Mouse (Mus musculus): Measurements from ENCODE around the gene Pam. TPM values are rescaled to one million over a fixed set of nuclear protein-coding genes. Genes with fewer than 3 reads are reported as not detected.

The Pam gene
- polyA plus RNA-seq (2016; fragmentation: Nextera tagmentation; extraction: Ambion mirVana), result 27.2 and 28.7 TPM in 2 replicates

DNA sequence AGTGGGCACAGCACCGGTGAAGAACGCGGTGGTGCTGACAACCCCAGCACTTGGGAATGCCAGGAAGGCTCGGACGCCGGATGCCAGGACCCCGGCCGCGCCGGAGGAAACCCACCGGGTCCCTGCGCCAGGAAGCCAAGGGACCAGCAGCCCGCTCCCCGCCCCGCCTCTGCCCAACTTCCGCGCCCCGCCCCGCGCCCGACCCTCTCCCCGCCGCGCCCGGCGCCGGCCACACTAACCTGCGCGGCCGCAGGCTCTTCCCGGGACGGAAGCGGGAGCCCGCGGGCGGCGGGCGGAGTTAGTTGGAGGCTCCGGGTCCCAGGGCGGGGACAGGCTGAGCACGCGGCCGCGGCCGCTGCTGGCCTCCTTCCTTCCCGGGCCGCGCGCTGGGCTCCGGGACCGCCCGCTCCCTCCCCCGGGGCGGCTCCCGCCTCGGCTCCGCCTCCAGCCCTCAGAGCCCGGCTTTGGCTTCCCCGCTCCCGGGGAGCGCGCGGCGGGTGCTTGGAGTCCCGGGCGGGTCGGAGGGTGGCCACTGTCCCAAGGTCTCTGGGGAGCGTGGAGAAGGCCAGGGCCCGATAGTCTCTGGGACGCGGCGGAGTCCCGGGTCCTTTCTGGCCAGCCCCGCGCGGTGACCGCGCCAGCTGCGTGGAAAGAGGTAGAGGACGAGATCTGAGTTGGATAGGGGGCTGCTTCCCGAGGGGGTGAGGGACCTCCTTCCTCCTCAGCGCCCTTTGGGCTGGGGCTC, at the start of gene Pam:
TSS of gene Pam (minus strand) at position 401 of the 745 bp plus-strand sequence.
- WGBS, result under 1% methylated on average over 78 of the region's 82 CpGs

DNA sequence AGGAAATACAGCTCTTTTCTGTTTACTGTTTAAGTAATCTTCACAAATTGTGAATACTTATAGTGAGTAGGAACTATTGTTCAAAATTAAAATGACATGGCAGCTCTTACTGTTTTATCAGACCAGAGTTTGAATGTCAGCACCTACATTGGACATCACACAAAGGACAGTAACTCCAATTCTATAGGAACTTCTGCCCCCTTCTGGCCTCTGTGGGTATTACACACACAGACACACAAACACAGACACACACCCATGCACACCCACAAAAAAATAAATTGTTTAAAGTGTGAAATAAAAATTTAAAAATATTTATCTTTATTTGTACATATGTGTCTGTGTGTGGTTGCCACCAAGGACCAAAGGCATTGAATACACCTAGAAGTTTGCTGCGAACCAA, 49.4 kb upstream of the Pam start:
- ATAC-seq (ENCODE audit: low FRiP score, low read depth), result no peak
- Histone ChIP-seq H3K9ac (replicated peaks) (no peak overlapping the region), H3K36me3 (no peaks in the 10 kb centered on the region), H3K27ac (replicated peaks) (no peak overlapping the region), H3K4me3 (no peak overlapping the region), H3K27me3 (no peaks in the 10 kb centered on the region), H3K9me3 (no peaks in the 10 kb centered on the region), H3K4me2 (replicated peaks) (no peak overlapping the region), H3K4me1 (no peaks in the 10 kb centered on the region)
- 100% methylated on average over 1 of the region's 1 CpGs for WGBS

More for the DNA sequence above, at the start of gene Pam:
- Histone ChIP-seq H3K9ac (replicated peaks) (peak within 1 kb of the TSS; percentile 74), H3K27me3 (no peaks in the 10 kb centered on the region), H3K4me3 (peak within 1 kb of the TSS; percentile 74), H3K4me2 (replicated peaks) (peak within 1 kb of the TSS; percentile 68), H3K9me3 (no peaks in the 10 kb centered on the region), H3K4me1 (peaks cover 13% of the 10 kb centered on the region), H3K36me3 (no peaks in the 10 kb centered on the region), H3K27ac (replicated peaks) (peak within 1 kb of the TSS; percentile 84)
- peak; percentile 91 for ATAC-seq (ENCODE audit: low FRiP score, low read depth)

DNA sequence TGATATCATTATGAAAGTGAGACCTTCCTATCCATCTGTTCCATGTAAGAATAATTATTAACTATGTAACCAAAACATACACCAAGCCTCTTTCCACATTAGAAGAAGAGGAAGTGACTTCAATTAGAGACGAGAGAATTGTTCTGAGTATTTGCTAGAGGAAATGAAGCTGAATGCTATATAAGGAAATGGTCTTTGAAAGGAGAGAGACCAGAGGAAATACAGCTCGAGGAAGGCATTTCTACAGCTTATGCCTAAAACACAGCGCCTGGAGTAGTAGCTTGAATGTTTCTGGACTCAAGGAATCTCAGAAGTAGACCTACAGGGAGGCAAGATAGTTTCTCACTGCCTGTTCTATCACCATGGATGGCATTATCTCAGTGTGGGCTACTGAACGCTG, 35.8 kb upstream of the Pam start:
- Histone ChIP-seq H3K4me2 (replicated peaks) (no peak overlapping the region), H3K36me3 (no peaks in the 10 kb centered on the region), H3K27ac (replicated peaks) (no peak overlapping the region), H3K4me3 (no peak overlapping the region), H3K9ac (replicated peaks) (no peak overlapping the region), H3K9me3 (no peaks in the 10 kb centered on the region), H3K4me1 (no peaks in the 10 kb centered on the region), H3K27me3 (no peaks in the 10 kb centered on the region)
- no peak for ATAC-seq (ENCODE audit: low FRiP score, low read depth)
- 84% methylated on average over 4 of the region's 4 CpGs for WGBS

DNA sequence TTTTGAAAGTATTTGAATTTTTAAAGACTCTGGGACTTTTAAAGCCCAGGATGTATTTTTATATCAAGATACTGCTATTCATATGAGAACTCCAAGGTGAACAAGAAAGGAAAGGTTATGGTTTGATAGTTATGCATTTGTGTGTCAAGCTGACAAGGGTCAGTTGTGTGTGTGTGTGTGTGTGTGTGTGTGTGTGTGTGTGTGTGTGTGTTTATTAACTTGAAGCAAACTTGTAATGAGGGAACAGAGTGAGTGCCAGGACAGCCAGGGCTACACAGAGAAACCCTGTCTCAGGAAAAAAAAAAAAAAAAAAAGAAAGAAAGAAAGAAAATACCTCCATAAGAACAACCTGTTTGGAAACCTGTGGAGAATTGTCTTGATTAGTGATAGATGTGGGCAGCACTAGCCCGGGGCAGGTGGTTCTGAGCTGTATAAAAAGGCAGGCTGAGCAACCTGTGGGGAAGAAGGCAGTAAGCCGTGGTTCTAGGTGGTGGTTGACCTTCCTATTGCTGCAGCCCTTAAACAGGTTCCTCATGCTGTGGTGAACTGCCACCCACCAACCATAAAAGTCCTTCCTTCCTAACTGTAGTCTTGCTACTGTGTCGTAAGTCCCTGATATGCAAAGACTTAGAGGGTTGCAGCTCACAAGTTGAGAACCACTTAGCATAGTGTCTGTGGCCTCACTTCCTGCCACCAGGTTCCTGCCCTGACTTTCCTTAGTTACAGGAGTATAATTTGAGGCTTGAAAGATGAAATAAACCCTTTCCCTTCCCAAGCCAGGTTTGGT, 34.3 kb upstream of the Pam start:
- Histone ChIP-seq H3K9me3 (no peaks in the 10 kb centered on the region), H3K4me2 (replicated peaks) (no peak overlapping the region), H3K4me3 (no peak overlapping the region), H3K27ac (replicated peaks) (no peak overlapping the region), H3K4me1 (no peaks in the 10 kb centered on the region), H3K27me3 (no peaks in the 10 kb centered on the region), H3K9ac (replicated peaks) (no peak overlapping the region), H3K36me3 (no peaks in the 10 kb centered on the region)
- 91% methylated on average over 3 of the region's 3 CpGs for WGBS
- ATAC-seq (ENCODE audit: low FRiP score, low read depth), result no peak

DNA sequence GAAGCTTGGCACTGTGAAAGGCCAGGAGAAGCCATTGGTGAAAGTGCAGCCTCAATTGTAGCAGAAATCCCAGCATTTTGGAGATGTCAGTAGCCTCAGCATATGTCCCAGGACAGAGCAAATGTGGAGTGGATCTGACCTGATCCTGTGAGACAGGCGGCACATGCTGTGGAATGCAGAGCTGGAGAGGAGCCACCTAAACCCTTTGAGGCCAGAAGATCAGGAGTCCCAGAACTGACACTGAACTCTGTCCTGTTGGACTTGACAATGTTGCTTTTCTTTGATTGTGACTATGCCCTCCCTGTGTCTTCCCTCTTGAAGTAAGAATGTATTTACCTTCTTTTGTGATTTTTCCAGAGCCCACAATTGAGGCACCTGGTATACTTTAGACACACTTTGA, 33.7 kb upstream of the Pam start:
- Histone ChIP-seq H3K9ac (replicated peaks) (no peak overlapping the region), H3K4me3 (no peak overlapping the region), H3K36me3 (no peaks in the 10 kb centered on the region), H3K9me3 (no peaks in the 10 kb centered on the region), H3K27me3 (no peaks in the 10 kb centered on the region), H3K4me2 (replicated peaks) (no peak overlapping the region), H3K27ac (replicated peaks) (no peak overlapping the region), H3K4me1 (no peaks in the 10 kb centered on the region)
- no peak for ATAC-seq (ENCODE audit: low FRiP score, low read depth)
- WGBS, result 82% methylated on average over 1 of the region's 1 CpGs

DNA sequence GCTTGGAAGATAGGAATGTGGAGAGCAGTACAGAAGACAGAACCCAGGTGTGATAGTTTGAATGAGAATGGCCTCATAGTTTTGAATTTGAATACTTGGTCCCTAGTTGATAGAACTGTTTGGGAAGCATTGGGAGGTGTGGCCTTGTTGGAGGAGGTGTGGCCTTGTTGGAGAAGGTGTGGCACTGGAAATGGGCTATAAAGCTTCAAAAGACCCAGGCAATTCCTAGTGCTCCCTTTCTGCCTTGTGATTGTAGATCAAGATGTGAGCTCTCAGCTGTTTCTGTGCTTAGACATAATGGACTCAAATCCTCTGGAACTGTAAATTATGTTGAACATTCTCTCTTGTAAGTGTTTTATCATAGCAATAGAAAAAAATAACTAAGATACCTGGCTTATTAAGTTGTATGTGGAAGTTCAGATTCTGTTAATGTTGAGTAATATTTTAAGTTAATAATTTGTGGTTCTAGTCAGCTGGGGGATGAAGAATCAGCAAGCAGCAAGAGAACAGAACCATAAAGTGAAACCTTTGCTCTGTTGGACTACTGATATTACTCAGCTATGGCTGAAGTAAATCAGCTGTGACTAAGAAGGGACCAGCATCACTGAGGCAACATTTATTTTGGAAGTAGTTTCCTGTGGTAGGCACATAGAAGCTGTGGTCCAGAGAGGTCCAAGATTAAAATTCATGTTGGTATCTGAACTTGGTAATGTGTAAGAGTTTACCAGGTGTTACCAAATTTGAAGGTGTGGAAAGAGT, 33.1 kb upstream of the Pam start:
- H3K4me1 ChIP-seq, result no peaks in the 10 kb centered on the region
- H3K36me3 ChIP-seq, result no peaks in the 10 kb centered on the region
- no peak overlapping the region for H3K9ac ChIP-seq (replicated peaks)
- no peak overlapping the region for H3K27ac ChIP-seq (replicated peaks)
- no peaks in the 10 kb centered on the region for H3K27me3 ChIP-seq
- H3K4me2 ChIP-seq (replicated peaks), result no peak overlapping the region
- H3K9me3 ChIP-seq, result no peaks in the 10 kb centered on the region
- no peak for ATAC-seq (ENCODE audit: low FRiP score, low read depth)
- H3K4me3 ChIP-seq, result no peak overlapping the region

DNA sequence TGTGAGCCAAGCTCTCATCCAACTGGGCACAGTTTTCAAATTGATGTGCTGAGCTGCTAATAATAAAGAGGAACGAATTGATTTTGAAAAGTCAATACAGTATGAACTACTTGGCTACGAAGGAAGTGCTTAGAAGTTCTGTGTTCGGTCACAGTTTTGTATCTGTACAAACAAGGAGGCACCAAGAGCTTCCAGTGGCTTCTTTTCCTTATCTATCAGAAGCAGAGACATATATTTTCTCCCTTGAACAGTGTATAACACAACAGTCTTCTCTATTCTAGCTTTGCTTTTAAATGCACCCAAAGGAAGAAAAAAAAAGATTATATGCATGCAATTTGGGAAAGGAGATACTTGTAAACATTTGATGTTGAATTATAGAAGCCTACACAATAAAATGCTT, 30.8 kb upstream of the Pam start:
- no peak overlapping the region for H3K4me2 ChIP-seq (replicated peaks)
- H3K27ac ChIP-seq (replicated peaks), result no peak overlapping the region
- 86% methylated on average over 3 of the region's 3 CpGs for WGBS
- no peak for ATAC-seq (ENCODE audit: low FRiP score, low read depth)
- no peaks in the 10 kb centered on the region for H3K36me3 ChIP-seq
- no peaks in the 10 kb centered on the region for H3K4me1 ChIP-seq
- H3K9me3 ChIP-seq, result no peaks in the 10 kb centered on the region
- no peak overlapping the region for H3K4me3 ChIP-seq
- H3K9ac ChIP-seq (replicated peaks), result no peak overlapping the region
- no peaks in the 10 kb centered on the region for H3K27me3 ChIP-seq

DNA sequence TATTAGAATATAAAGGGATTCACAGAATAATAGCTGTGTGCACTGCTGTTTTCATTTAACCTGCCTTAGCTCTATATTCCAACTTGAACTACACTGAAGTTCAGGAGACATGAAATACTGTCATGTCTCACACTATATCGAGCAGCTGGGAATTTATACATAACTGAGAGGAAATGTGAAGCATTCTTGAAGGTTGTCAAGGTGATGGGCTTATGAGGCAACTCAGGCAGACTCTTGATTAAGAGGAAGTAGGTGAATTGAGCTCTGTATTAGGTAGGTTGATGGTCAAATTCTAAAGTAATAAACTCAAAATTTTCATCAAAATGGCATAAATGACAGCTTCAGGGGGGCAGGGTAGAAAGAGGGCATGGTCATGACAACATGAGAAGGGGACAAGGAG, 29.3 kb upstream of the Pam start:
- no peak overlapping the region for H3K4me2 ChIP-seq (replicated peaks)
- H3K36me3 ChIP-seq, result no peaks in the 10 kb centered on the region
- 52% methylated on average over 1 of the region's 1 CpGs for WGBS
- ATAC-seq (ENCODE audit: low FRiP score, low read depth), result no peak
- H3K9ac ChIP-seq (replicated peaks), result no peak overlapping the region
- no peak overlapping the region for H3K27ac ChIP-seq (replicated peaks)
- no peaks in the 10 kb centered on the region for H3K9me3 ChIP-seq
- H3K4me1 ChIP-seq, result no peaks in the 10 kb centered on the region
- no peak overlapping the region for H3K4me3 ChIP-seq
- no peaks in the 10 kb centered on the region for H3K27me3 ChIP-seq

DNA sequence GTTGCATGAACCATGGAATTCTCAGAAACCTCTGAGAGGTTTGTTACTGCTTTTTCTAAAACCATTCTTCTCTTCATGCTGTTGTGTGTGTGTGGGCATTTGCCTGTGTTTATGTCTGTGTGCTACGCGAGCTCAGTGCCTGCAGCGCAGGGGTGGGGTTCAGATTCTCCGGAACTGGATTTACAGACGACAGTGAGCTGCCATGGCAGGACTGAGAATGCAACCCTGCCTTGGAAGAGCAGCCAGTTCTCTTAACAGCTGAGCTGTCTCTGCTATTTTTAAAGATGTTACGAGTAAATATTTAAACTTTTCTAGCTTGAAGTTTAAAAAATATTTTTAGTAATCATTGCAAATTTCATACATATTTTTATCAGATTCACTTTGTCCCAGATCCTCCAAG, 24.1 kb upstream of the Pam start:
- Histone ChIP-seq H3K27me3 (no peaks in the 10 kb centered on the region), H3K9me3 (no peaks in the 10 kb centered on the region), H3K4me1 (no peaks in the 10 kb centered on the region), H3K9ac (replicated peaks) (no peak overlapping the region), H3K36me3 (no peaks in the 10 kb centered on the region), H3K4me3 (no peak overlapping the region), H3K27ac (replicated peaks) (no peak overlapping the region), H3K4me2 (replicated peaks) (no peak overlapping the region)
- no peak for ATAC-seq (ENCODE audit: low FRiP score, low read depth)
- WGBS, result 89% methylated on average over 6 of the region's 6 CpGs

DNA sequence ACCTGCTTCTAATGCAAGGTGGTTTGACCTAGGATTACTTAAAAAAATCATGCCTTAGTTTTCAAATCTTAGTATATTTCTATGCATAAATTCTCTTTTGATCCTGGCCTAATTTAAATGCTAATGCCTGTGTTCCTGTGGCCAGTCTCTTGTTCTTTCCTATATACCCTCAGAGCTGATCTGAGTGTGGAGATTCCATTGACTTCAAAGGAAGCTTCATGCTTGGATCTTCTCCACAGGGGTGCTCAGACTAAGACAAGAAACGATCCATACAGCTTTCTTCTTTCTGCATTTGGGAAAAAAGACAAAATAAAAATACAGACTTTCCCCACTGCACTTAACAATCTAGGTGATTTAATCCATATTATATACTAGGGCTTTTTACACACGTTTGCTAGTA, 12.2 kb upstream of the Pam start:
- Histone ChIP-seq H3K9ac (replicated peaks) (no peak overlapping the region), H3K4me3 (no peak overlapping the region), H3K4me2 (replicated peaks) (no peak overlapping the region), H3K9me3 (no peaks in the 10 kb centered on the region), H3K27ac (replicated peaks) (no peak overlapping the region), H3K36me3 (no peaks in the 10 kb centered on the region), H3K27me3 (no peaks in the 10 kb centered on the region), H3K4me1 (no peaks in the 10 kb centered on the region)
- ATAC-seq (ENCODE audit: low FRiP score, low read depth), result peak; percentile 60; the same call in 1 of the 2 replicates
- 8% methylated on average over 2 of the region's 2 CpGs for WGBS

DNA sequence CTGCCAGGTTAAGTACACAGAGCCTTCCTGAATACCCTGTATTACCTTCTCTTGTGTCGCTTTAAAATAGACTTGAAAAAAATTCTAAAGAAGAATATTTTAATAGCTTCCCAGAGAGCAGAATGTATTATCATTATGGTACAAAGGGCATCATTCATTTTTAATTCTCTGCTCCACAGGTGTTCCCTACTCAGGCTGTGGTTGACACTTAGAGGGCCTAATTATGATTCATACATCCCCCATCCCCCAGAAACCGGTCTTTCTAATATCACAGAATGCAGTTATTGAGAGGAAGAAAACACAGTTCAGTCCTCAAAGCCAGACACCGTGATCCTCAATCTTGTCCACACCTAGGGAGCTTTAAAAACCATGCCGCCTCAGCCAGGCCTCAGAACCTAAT, 4.0 kb upstream of the Pam start:
- no peak overlapping the region for H3K4me3 ChIP-seq
- H3K4me1 ChIP-seq, result peaks cover 10% of the 10 kb centered on the region
- H3K27ac ChIP-seq (replicated peaks), result no peak overlapping the region
- H3K9ac ChIP-seq (replicated peaks), result no peak overlapping the region
- H3K36me3 ChIP-seq, result no peaks in the 10 kb centered on the region
- ATAC-seq (ENCODE audit: low FRiP score, low read depth), result no peak
- no peaks in the 10 kb centered on the region for H3K9me3 ChIP-seq
- WGBS, result 45% methylated on average over 4 of the region's 4 CpGs
- no peaks in the 10 kb centered on the region for H3K27me3 ChIP-seq
- no peak overlapping the region for H3K4me2 ChIP-seq (replicated peaks)
